Mouse (Mus musculus) C2C12 (cell line): ENCODE data around the gene Slc5a8. TPM values are rescaled to one million over a fixed set of nuclear protein-coding genes. Genes with fewer than 3 reads are reported as not detected.
A peak's percentile ranks its signal among the peaks of the same experiment; 100 is the strongest.

Source experiments
- H3K27me3 ChIP-seq: one replicate; pipeline ENCODE4 v1.6.1; 2011; ENCODE audit not compliant: control insufficient read depth, insufficient read depth, insufficient read length
- H3K36me3 ChIP-seq: one replicate; pipeline ENCODE4 v1.6.1; 2011; ENCODE audit not compliant: control insufficient read depth, insufficient read depth
- H3K4me3 ChIP-seq: one replicate; pipeline ENCODE4 v1.5.1; 2011; ENCODE audit warnings: mild to moderate bottlenecking, control low read depth; ENCODE audit not compliant: poor library complexity, insufficient read depth, severe bottlenecking
- H3K79me2 ChIP-seq: one replicate; pipeline ENCODE4 v1.6.1; 2011; ENCODE audit not compliant: control insufficient read depth, insufficient read depth
- H3K79me3 ChIP-seq: one replicate; pipeline ENCODE4 v1.6.1; 2011; ENCODE audit warnings: low read depth, control low read depth
- H3ac ChIP-seq: one replicate; pipeline ENCODE3; 2011; ENCODE audit warnings: low read depth; ENCODE audit not compliant: control insufficient read depth, insufficient read length
- CEBPB ChIP-seq: IDR thresholded peaks from one replicate; pipeline ENCODE4 v1.6.1; 2011; ENCODE audit warnings: low read depth, mild to moderate bottlenecking, control low read depth, moderate library complexity
- CTCF ChIP-seq: IDR thresholded peaks from one replicate; pipeline ENCODE4 v1.5.1; 2011; ENCODE audit not compliant: control insufficient read depth, insufficient read depth, insufficient read length
- FOSL1 ChIP-seq: IDR thresholded peaks from one replicate; pipeline ENCODE4 v1.8.0; 2011; ENCODE audit warnings: mild to moderate bottlenecking, low read length; ENCODE audit not compliant: poor library complexity, insufficient read depth, severe bottlenecking
- MAX ChIP-seq: IDR thresholded peaks from one replicate; pipeline ENCODE4 v1.6.1; 2011; ENCODE audit warnings: mild to moderate bottlenecking, control low read depth
- MYOD1 ChIP-seq: IDR thresholded peaks from one replicate; pipeline ENCODE4 v1.6.1; 2011; ENCODE audit warnings: low read depth; ENCODE audit not compliant: control insufficient read depth, insufficient read length
- MYOG ChIP-seq: IDR thresholded peaks from one replicate; pipeline ENCODE4 v1.6.1; 2011; ENCODE audit not compliant: control insufficient read depth, insufficient read length; ENCODE audit errors: extremely low read depth
- USF1 ChIP-seq: IDR thresholded peaks from one replicate; pipeline ENCODE4 v1.6.1; 2011; ENCODE audit warnings: low read depth, mild to moderate bottlenecking, control low read depth, moderate library complexity
- long read RNA-seq, 2 experiments: library from polyadenylated mRNA; unstranded; transcript quantifications; one replicate each; pipeline ENCODE4 v2.0.0; 2019 to 2020
- polyA plus RNA-seq: library from polyadenylated mRNA; unstranded; fragments of >200 nt; fragmentation: generic; extraction: Trizol; gene quantifications from one replicate; pipeline ENCODE4 v1.2.1, GENCODE M21; 2012; ENCODE audit warnings: missing spikeins

Gene Slc5a8
- 0.01 TPM for polyA plus RNA-seq
- long read RNA-seq, experiment 1, result 0 reads
- long read RNA-seq, experiment 2, result 0 reads

DNA sequence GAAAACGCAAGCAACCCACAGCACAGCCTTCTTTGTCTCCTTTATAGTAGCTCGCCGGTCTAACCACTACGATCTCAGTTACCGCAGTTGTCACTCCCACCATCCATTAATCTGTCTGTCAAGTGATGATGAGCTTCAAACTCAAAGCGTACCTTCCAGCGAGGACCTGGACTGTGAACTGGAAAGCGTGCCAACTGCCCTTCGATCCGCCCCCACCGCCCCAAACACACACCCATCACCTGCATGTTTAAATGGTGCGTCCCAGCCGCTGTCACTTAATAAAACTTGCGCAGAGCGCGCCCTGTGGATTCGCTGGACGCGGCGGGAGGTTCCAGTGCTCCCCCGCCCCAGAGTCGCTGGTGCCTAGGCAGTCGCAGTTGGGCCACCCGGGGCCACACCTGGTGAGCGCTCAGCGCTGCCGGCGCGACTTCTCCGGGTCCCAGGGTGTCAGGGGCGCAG is at the start of gene Slc5a8:
Gene Slc5a8, plus strand, starts transcription at position 361 of the 459 bp plus-strand sequence.
- Histone ChIP-seq H3ac (no peak within 1 kb of the TSS), H3K79me2 (no peaks in the 10 kb centered on the region), H3K36me3 (no peaks in the 10 kb centered on the region), H3K27me3 (peaks cover 6% of the 10 kb centered on the region), H3K79me3 (no peaks in the 10 kb centered on the region), H3K4me3 (no peak within 1 kb of the TSS)
- TF ChIP-seq MYOG, result no peak
- TF ChIP-seq CEBPB, result no peak
- no peak for TF ChIP-seq MAX
- TF ChIP-seq USF1, result no peak
- no peak for TF ChIP-seq FOSL1

DNA sequence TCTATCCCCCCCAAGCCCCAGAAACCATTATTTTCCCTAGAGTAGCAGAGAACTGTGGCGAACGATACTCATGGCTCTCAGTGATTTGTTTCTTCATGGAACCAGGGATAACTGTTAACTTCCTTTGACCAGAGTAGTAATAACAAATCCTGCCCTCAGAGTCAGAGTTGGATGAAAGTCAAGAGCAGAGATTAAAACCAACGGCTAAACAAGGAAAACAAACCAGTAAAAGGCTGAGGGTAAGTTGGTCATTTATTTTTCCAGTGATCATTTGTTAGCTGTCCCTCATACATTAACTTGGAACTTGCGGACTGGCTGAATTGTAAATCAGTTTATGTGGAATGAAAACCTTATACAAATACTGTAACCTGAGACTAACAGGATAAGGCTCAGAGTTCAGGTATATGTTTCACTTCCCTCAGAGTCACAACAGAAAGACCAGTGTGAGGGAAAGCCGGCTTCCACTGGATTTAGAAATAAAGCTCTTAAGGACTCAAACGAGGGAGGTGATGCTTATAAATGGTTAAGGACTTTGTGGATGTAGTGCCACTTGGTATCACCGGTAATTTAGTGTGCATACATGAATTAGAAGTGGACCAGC is 36.8 kb upstream of the Slc5a8 start:
- no peaks in the 10 kb centered on the region for H3K27me3 ChIP-seq
- H3K36me3 ChIP-seq, result no peaks in the 10 kb centered on the region
- no peak overlapping the region for H3K4me3 ChIP-seq
- no peak for TF ChIP-seq MYOG
- TF ChIP-seq FOSL1, result no peak
- TF ChIP-seq MYOD1, result no peak
- TF ChIP-seq USF1, result no peak
- TF ChIP-seq MAX, result no peak
- no peak for TF ChIP-seq CTCF
- TF ChIP-seq CEBPB, result no peak
- H3K79me2 ChIP-seq, result no peaks in the 10 kb centered on the region
- H3ac ChIP-seq, result no peak overlapping the region
- H3K79me3 ChIP-seq, result no peaks in the 10 kb centered on the region

DNA sequence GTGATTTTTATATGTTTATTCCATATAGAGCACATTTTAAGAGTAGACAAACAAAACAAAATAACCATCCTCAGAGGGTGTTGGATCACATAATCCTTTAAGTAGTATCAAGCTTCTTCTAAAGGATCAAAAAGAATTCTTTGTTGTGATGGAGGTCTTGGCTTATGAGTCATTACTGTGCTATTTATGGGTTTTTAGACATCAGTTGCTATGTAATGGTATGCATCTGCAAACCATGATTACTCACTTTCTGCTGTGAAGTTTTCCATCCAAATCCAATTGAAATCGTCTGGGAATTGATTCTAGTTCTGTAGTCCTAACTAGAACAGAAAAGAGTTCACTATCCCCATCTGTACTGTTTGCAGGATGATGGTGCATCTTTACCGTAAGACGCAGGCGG is 35.8 kb upstream of the Slc5a8 start:
- Histone ChIP-seq H3K79me3 (no peaks in the 10 kb centered on the region), H3K36me3 (no peaks in the 10 kb centered on the region), H3K4me3 (no peak overlapping the region), H3K79me2 (no peaks in the 10 kb centered on the region), H3ac (no peak overlapping the region), H3K27me3 (no peaks in the 10 kb centered on the region)
- no peak for TF ChIP-seq MYOG
- peak; percentile 30 for TF ChIP-seq FOSL1

DNA sequence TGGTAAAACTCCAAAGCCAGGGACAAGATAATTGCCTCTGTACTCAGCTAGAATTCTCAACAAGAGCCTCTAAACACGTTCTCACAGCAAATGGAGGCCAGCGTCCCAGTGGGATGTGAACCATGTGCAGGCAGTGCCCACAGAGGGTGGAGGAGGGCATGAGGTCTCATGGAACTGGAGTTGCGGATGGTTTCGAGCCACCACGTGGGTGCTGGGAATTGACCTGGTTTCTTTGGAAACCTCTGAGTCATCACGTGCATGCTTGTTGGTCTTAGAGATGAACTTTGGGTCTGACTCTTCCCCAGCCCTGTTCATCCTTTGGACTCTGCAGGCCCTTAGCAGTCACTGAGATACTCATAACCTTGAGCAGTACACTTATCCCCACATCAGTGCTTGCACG is 32.5 kb upstream of the Slc5a8 start:
- Histone ChIP-seq H3K79me2 (no peaks in the 10 kb centered on the region), H3K27me3 (no peaks in the 10 kb centered on the region), H3K79me3 (no peaks in the 10 kb centered on the region), H3K36me3 (no peaks in the 10 kb centered on the region), H3ac (no peak overlapping the region), H3K4me3 (no peak overlapping the region)
- TF ChIP-seq MYOG, result no peak
- TF ChIP-seq CTCF, result no peak
- no peak for TF ChIP-seq CEBPB
- TF ChIP-seq FOSL1, result no peak
- TF ChIP-seq MAX, result no peak
- TF ChIP-seq MYOD1, result no peak
- no peak for TF ChIP-seq USF1

DNA sequence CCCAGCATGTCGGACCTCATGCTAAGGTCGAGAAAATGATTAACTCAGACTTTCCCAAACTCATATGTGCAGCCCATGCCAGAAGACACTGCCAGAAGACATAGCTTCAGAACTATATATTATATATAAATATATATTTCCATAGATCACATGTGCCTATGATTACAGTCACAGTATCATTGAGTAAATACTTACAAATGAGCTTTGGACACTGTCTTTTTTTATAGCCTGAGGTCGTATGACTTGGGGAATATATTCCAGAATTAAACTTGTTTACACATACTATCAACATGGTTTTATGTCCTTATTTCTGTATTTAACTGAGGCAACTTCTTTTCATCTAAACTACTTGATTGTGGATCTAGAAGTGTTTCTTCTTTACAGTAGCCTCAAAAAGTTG is 24.9 kb upstream of the Slc5a8 start:
- TF ChIP-seq USF1 (no peak), CEBPB (no peak), MYOG (no peak), MAX (no peak), MYOD1 (no peak), CTCF (no peak), FOSL1 (no peak)
- no peaks in the 10 kb centered on the region for H3K36me3 ChIP-seq
- no peak overlapping the region for H3K4me3 ChIP-seq
- no peaks in the 10 kb centered on the region for H3K79me2 ChIP-seq
- H3K79me3 ChIP-seq, result no peaks in the 10 kb centered on the region
- no peak overlapping the region for H3ac ChIP-seq
- H3K27me3 ChIP-seq, result no peaks in the 10 kb centered on the region

DNA sequence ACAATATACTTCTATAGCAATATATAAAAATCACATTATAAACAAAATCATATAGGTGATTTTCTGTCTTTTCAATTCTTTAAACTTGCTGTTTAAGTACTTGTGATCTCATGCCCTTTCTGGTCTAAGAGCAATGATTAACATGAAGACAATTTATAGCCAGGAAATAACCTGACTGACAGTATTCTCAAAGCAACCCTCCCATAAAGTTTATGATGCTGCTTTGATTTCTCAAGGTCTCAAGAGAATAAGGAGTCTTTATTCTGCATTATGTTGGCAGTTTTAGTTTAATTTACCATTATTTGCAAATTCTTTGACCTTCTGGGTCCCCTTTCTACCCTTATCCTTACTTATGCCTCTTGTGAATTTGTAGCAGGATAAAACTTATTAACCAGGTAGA is 24.4 kb upstream of the Slc5a8 start:
- no peaks in the 10 kb centered on the region for H3K27me3 ChIP-seq
- H3K79me2 ChIP-seq, result no peaks in the 10 kb centered on the region
- H3K36me3 ChIP-seq, result no peaks in the 10 kb centered on the region
- H3K4me3 ChIP-seq, result no peak overlapping the region
- no peak for TF ChIP-seq MYOG
- no peak for TF ChIP-seq FOSL1
- TF ChIP-seq MAX, result no peak
- TF ChIP-seq USF1, result no peak
- no peak for TF ChIP-seq CEBPB
- no peak overlapping the region for H3ac ChIP-seq
- no peaks in the 10 kb centered on the region for H3K79me3 ChIP-seq
